Mouse (Mus musculus) embryonic facial prominence, embryonic 14.5 days (tissue): Measurements from ENCODE around the gene Sox6. TPM values are rescaled to one million over a fixed set of nuclear protein-coding genes. Genes with fewer than 3 reads are reported as not detected.

Experiments used
- ATAC-seq: fragments of 200-750 bp; cut with Nextera tagmentation; 2 replicates; pipeline ENCODE4 v1.8.0; 2017; ENCODE audit warnings: low read depth, moderate number of reproducible peaks, moderate TSS enrichment
- DNase-seq: peaks from one replicate; pipeline ENCODE4 v3.0.0-alpha.2; 2015; ENCODE audit warnings: low spot score
- H3K27ac ChIP-seq: fragments of 300-500 bp; sonication (generic); replicated peaks from 2 replicates; pipeline ENCODE4 v1.5.1; 2014; ENCODE audit warnings: low read depth, mild to moderate bottlenecking, low read length, moderate library complexity
- H3K27me3 ChIP-seq: fragments of 300-500 bp; sonication (generic); replicated peaks from 2 replicates; pipeline ENCODE4 v1.6.1; 2014; ENCODE audit warnings: low read length; ENCODE audit not compliant: control insufficient read depth, insufficient read depth
- H3K36me3 ChIP-seq: fragments of 300-500 bp; sonication (generic); 2 replicates; pipeline ENCODE4 v1.6.1; 2014; ENCODE audit warnings: low read length, mixed read lengths; ENCODE audit not compliant: control insufficient read depth, insufficient read depth
- H3K4me1 ChIP-seq: fragments of 300-500 bp; sonication (generic); 2 replicates; pipeline ENCODE4 v1.6.1; 2014; ENCODE audit warnings: antibody characterized with exemption, low read length; ENCODE audit not compliant: control insufficient read depth, insufficient read depth
- H3K4me2 ChIP-seq: fragments of 300-500 bp; sonication (generic); 2 replicates; pipeline ENCODE4 v1.6.1; 2014; ENCODE audit warnings: low read depth, mild to moderate bottlenecking, low read length, moderate library complexity, mixed read lengths
- H3K4me3 ChIP-seq: fragments of 300-500 bp; sonication (generic); 2 replicates; pipeline ENCODE4 v1.5.1; 2014; ENCODE audit warnings: low read depth, mild to moderate bottlenecking, low read length
- H3K9ac ChIP-seq: fragments of 300-500 bp; sonication (generic); 2 replicates; pipeline ENCODE4 v1.6.1; 2014; ENCODE audit warnings: low read depth, mild to moderate bottlenecking, low read length, moderate library complexity, mixed read lengths
- H3K9me3 ChIP-seq: fragments of 300-500 bp; sonication (generic); 2 replicates; pipeline ENCODE4 v1.6.1; 2016; ENCODE audit warnings: low read length; ENCODE audit not compliant: control insufficient read depth
- WGBS: fragments of 180-500 bp; shearing (Covaris S2); extraction: QIAGEN DNeasy Blood & Tissue Kit; methylation state at CpG from one replicate; pipeline ENCODE4 v1.1.7; 2014; 5-methylcytosine and 5-hydroxymethylcytosine counted together
- polyA plus RNA-seq: library from polyadenylated mRNA; unstranded; fragments of >200 nt; fragmentation: Nextera tagmentation; extraction: Ambion mirVana; gene quantifications from 2 replicates; pipeline ENCODE4 v1.2.1, GENCODE M21; 2014

The Sox6 gene
- polyA plus RNA-seq, 1 experiment from 2014 or later: 49.9 TPM

- Histone ChIP-seq H3K9me3 (no peaks in the 10 kb centered on the region), H3K4me1 (peaks cover 13% of the 10 kb centered on the region; the same call in 1 of the 2 replicates), H3K4me2 (no peak overlapping the region), H3K27me3 (peaks cover 21% of the 10 kb centered on the region; the same call in 1 of the 2 replicates), H3K9ac (no peak overlapping the region), H3K4me3 (no peak overlapping the region), H3K27ac (0 out of 2 replicates have a peak overlapping the region, but pooled peaks have one; percentile 44), H3K36me3 (no peaks in the 10 kb centered on the region)
- no peak for ATAC-seq
- no peak for DNase-seq
- 89% methylated on average over 12 of the region's 12 CpGs for WGBS
Measured at GRCm38 (mm10) chr7:115486431-115486830, 552.2 kb downstream of the Sox6 start.

GRCm38 (mm10) chr7:115485664-115486409, 552.8 kb downstream of the Sox6 start:
- ATAC-seq: peak; percentile 62; the same call in 1 of the 2 replicates

GRCm38 (mm10) chr7:115477763-115478162, 560.8 kb downstream of the Sox6 start:
- H3K9me3 ChIP-seq: no peaks in the 10 kb centered on the region
- no peaks in the 10 kb centered on the region for H3K4me1 ChIP-seq
- no peak overlapping the region for H3K4me3 ChIP-seq
- peaks cover under 1% of the 10 kb centered on the region; the same call in 1 of the 2 replicates for H3K27me3 ChIP-seq
- H3K27ac ChIP-seq: no peak overlapping the region
- H3K36me3 ChIP-seq: no peaks in the 10 kb centered on the region
- ATAC-seq (no peak), DNase-seq (no peak)
- WGBS: 77% methylated on average over 2 of the region's 2 CpGs
- H3K9ac ChIP-seq: no peak overlapping the region
- H3K4me2 ChIP-seq: no peak overlapping the region

More at GRCm38 (mm10) chr7:115485664-115486409, 552.8 kb downstream of the Sox6 start:
- peak; percentile 77 for DNase-seq
- Histone ChIP-seq H3K36me3 (no peaks in the 10 kb centered on the region), H3K27ac (peak overlapping the region; percentile 44; the same call in 1 of the 2 replicates), H3K4me3 (no peak overlapping the region), H3K9ac (no peak overlapping the region), H3K4me1 (peaks cover 13% of the 10 kb centered on the region; the same call in 1 of the 2 replicates), H3K27me3 (peaks cover 18% of the 10 kb centered on the region; the same call in 1 of the 2 replicates), H3K9me3 (no peaks in the 10 kb centered on the region), H3K4me2 (no peak overlapping the region)
- WGBS: 45% methylated on average over 2 of the region's 2 CpGs

- no peak overlapping the region for H3K27ac ChIP-seq
- H3K9me3 ChIP-seq: no peaks in the 10 kb centered on the region
- ATAC-seq: no peak
- H3K36me3 ChIP-seq: no peaks in the 10 kb centered on the region
- WGBS: 62% methylated on average over 13 of the region's 13 CpGs
- H3K4me1 ChIP-seq: no peaks in the 10 kb centered on the region
- H3K9ac ChIP-seq: no peak overlapping the region
- H3K4me3 ChIP-seq: no peak overlapping the region
- DNase-seq: no peak
- no peaks in the 10 kb centered on the region; the same call in 1 of the 2 replicates for H3K27me3 ChIP-seq
- H3K4me2 ChIP-seq: no peak overlapping the region
Measured at GRCm38 (mm10) chr7:115476881-115477665, 561.5 kb downstream of the Sox6 start.

GRCm38 (mm10) chr7:115475176-115475575, 563.4 kb downstream of the Sox6 start:
- ATAC-seq (no peak), DNase-seq (no peak)
- Histone ChIP-seq H3K9me3 (no peaks in the 10 kb centered on the region), H3K27me3 (no peaks in the 10 kb centered on the region; the same call in 1 of the 2 replicates), H3K9ac (no peak overlapping the region), H3K4me3 (no peak overlapping the region), H3K4me2 (no peak overlapping the region), H3K27ac (no peak overlapping the region), H3K36me3 (no peaks in the 10 kb centered on the region), H3K4me1 (no peaks in the 10 kb centered on the region)
- WGBS: 81% methylated on average over 6 of the region's 6 CpGs

GRCm38 (mm10) chr7:115474115-115474514, 564.5 kb downstream of the Sox6 start:
- WGBS: 59% methylated on average over 9 of the region's 9 CpGs
- no peaks in the 10 kb centered on the region for H3K4me1 ChIP-seq
- no peak overlapping the region for H3K4me3 ChIP-seq
- no peak for ATAC-seq
- no peak overlapping the region for H3K9ac ChIP-seq
- no peak overlapping the region for H3K4me2 ChIP-seq
- no peaks in the 10 kb centered on the region for H3K36me3 ChIP-seq
- H3K27ac ChIP-seq: no peak overlapping the region
- H3K27me3 ChIP-seq: no peaks in the 10 kb centered on the region; the same call in 1 of the 2 replicates
- DNase-seq: no peak
- H3K9me3 ChIP-seq: no peaks in the 10 kb centered on the region

GRCm38 (mm10) chr7:115472850-115473249, 565.7 kb downstream of the Sox6 start:
- H3K27ac ChIP-seq: no peak overlapping the region
- DNase-seq: no peak

GRCm38 (mm10) chr7:115471521-115471920, 567.1 kb downstream of the Sox6 start:
- Histone ChIP-seq H3K27ac (no peak overlapping the region), H3K4me3 (no peak overlapping the region), H3K9ac (no peak overlapping the region), H3K4me2 (no peak overlapping the region), H3K27me3 (no peaks in the 10 kb centered on the region; the same call in 1 of the 2 replicates), H3K4me1 (no peaks in the 10 kb centered on the region), H3K9me3 (no peaks in the 10 kb centered on the region), H3K36me3 (no peaks in the 10 kb centered on the region)
- ATAC-seq: no peak
- no peak for DNase-seq
- 64% methylated on average over 3 of the region's 3 CpGs for WGBS

More at GRCm38 (mm10) chr7:115472850-115473249, 565.7 kb downstream of the Sox6 start:
- H3K4me3 ChIP-seq: no peak overlapping the region
- no peak overlapping the region for H3K4me2 ChIP-seq
- no peaks in the 10 kb centered on the region for H3K36me3 ChIP-seq
- 72% methylated on average over 3 of the region's 3 CpGs for WGBS
- H3K4me1 ChIP-seq: no peaks in the 10 kb centered on the region
- no peaks in the 10 kb centered on the region; the same call in 1 of the 2 replicates for H3K27me3 ChIP-seq
- H3K9me3 ChIP-seq: no peaks in the 10 kb centered on the region
- no peak overlapping the region for H3K9ac ChIP-seq
- ATAC-seq: no peak
